Mouse (Mus musculus) lung, embryonic 14.5 days (tissue): ENCODE measurements around the gene Cacna1c. TPM values are rescaled to one million over a fixed set of nuclear protein-coding genes. Genes with fewer than 3 reads are reported as not detected.

Source experiments
- ATAC-seq: fragments of 200-750 bp; cut with Nextera tagmentation; 2 replicates; pipeline ENCODE4 v1.8.0; 2017; ENCODE audit warnings: mild to moderate bottlenecking, moderate TSS enrichment, moderate library complexity; ENCODE audit not compliant: insufficient read depth
- DNase-seq: peaks from one replicate; pipeline ENCODE4 v3.0.0-alpha.2; 2015
- H3K27ac ChIP-seq: fragments of 300-500 bp; sonication (generic); 2 replicates; pipeline ENCODE4 v1.5.1; 2014; ENCODE audit warnings: low read depth, mild to moderate bottlenecking, moderate library complexity
- H3K27me3 ChIP-seq: fragments of 300-500 bp; sonication (generic); 2 replicates; pipeline ENCODE4 v1.6.1; 2014; ENCODE audit warnings: low read length, control low read depth; ENCODE audit not compliant: insufficient read depth
- H3K36me3 ChIP-seq: fragments of 300-500 bp; sonication (generic); 2 replicates; pipeline ENCODE4 v1.6.1; 2014; ENCODE audit warnings: control low read depth; ENCODE audit not compliant: insufficient read depth
- H3K4me1 ChIP-seq: fragments of 300-500 bp; sonication (generic); 2 replicates; pipeline ENCODE4 v1.6.1; 2014; ENCODE audit warnings: antibody characterized with exemption, control low read depth; ENCODE audit not compliant: insufficient read depth
- H3K4me2 ChIP-seq: fragments of 300-500 bp; sonication (generic); 2 replicates; pipeline ENCODE4 v1.6.1; 2014; ENCODE audit warnings: mild to moderate bottlenecking
- H3K4me3 ChIP-seq: fragments of 300-500 bp; sonication (generic); 2 replicates; pipeline ENCODE4 v1.5.1; 2014; ENCODE audit warnings: low read depth, low read length
- H3K9ac ChIP-seq: fragments of 300-500 bp; sonication (generic); 2 replicates; pipeline ENCODE4 v1.6.1; 2014
- H3K9me3 ChIP-seq: fragments of 300-500 bp; sonication (generic); 2 replicates; pipeline ENCODE4 v1.6.1; 2016; ENCODE audit warnings: low read depth, low read length, control low read depth
- CTCF ChIP-seq: IDR thresholded peaks from 2 replicates; pipeline ENCODE4 v1.5.1; 2016; ENCODE audit warnings: antibody characterized with exemption, low read depth
- WGBS: fragments of 180-500 bp; shearing (Covaris S2); extraction: QIAGEN DNeasy Blood & Tissue Kit; methylation state at CpG from one replicate; pipeline ENCODE4 v1.1.7; 2014; 5-methylcytosine and 5-hydroxymethylcytosine counted together
- polyA plus RNA-seq: library from polyadenylated mRNA; unstranded; fragments of >200 nt; fragmentation: Nextera tagmentation; extraction: Ambion mirVana; gene quantifications from 2 replicates; pipeline ENCODE4 v1.2.1, GENCODE M21; 2014

Gene Cacna1c
- polyA plus RNA-seq, 1 experiment from 2014 or later: 10.6 TPM

DNA sequence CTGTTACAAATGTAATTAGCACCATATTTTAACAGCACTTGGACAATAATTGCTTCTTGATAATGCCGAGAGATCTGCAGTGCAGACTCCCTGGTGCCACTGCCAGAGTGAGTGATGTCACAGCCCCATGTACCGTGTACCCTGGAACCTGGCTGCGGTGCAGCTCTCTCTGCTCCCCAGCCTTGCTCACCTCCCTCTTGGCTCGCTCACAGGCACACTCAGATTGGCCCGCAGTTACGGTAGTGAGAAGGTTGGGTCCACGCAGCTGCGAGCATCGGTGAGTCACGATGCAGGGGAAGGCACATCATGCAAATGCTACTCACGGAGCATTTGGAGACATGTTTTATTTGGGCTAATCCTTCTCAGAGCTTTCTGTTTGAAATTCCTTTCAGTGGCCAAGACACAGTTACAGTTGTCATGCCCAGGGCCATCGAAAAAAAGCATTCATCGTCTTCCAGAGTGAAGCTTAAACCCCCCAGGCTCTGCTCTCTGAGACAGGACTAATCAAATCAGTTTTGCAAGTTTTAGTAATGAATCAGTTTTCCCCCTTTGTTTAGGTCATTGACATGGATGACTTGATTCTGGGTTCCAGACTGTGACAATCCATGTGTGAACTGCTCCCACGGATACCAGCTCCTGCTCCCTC, 484.4 kb downstream of the Cacna1c start:
- Histone ChIP-seq H3K27me3 (no peaks in the 10 kb centered on the region), H3K4me2 (no peak overlapping the region), H3K9me3 (no peaks in the 10 kb centered on the region), H3K9ac (no peak overlapping the region), H3K4me3 (no peak overlapping the region), H3K36me3 (peaks cover 7% of the 10 kb centered on the region; the same call in 1 of the 2 replicates), H3K27ac (no peak overlapping the region), H3K4me1 (no peaks in the 10 kb centered on the region)
- 82% methylated on average over 14 of the region's 14 CpGs for WGBS
- no peak for DNase-seq
- no peak for ATAC-seq
- TF ChIP-seq CTCF: no peak

DNA sequence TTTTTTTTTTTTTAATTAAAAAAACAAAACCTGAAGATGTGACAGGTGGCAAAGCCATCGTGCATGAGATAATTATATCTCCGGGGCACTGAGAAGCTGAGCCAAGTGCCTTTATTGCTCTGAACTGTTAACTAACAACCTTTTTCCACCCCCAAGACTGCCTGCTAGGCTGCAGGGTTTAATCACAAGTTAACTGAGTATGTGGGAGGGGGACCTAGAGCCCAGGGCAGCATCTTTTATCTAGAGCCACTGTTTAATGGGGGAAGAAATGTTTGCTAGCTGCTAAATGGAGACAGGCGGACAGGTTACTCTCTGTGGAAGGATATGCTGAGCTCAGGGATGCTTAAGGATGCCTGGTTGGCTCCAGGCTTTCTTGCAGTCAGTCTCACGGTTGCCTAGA, 489.2 kb downstream of the Cacna1c start:
- Histone ChIP-seq H3K9me3 (no peaks in the 10 kb centered on the region), H3K4me2 (no peak overlapping the region), H3K27ac (no peak overlapping the region), H3K36me3 (no peaks in the 10 kb centered on the region), H3K4me1 (no peaks in the 10 kb centered on the region), H3K27me3 (no peaks in the 10 kb centered on the region), H3K4me3 (no peak overlapping the region), H3K9ac (no peak overlapping the region)
- ATAC-seq (no peak), DNase-seq (no peak)
- 78% methylated on average over 4 of the region's 4 CpGs for WGBS
- no peak for TF ChIP-seq CTCF

DNA sequence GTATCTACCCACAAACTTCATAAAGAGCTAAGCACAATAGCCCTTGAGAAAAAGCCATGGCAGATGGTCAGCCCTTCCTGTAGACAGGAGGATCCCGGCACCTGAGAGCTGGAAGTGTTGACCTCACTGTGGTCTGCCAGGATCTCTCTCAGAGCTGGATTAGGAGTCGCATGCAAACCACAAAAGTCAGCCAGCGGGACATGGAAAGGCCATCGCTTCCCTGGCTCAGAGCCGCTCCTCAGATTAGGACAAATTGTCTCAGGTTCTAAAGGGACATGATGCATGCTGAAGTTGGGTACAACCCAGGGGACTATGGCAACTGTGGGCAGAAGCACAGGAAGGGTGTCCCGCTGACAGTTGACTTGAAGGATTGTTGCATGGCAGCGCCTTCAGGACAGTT, 490.4 kb downstream of the Cacna1c start:
- Histone ChIP-seq H3K9me3 (no peaks in the 10 kb centered on the region), H3K27ac (no peak overlapping the region), H3K4me2 (no peak overlapping the region), H3K27me3 (no peaks in the 10 kb centered on the region), H3K9ac (no peak overlapping the region), H3K4me1 (no peaks in the 10 kb centered on the region), H3K4me3 (no peak overlapping the region), H3K36me3 (0 out of 2 replicates have a peak, but pooled peaks cover 4% of the 10 kb centered on the region)
- DNase-seq: no peak
- ATAC-seq: no peak
- no peak for TF ChIP-seq CTCF
- WGBS: 84% methylated on average over 7 of the region's 7 CpGs

DNA sequence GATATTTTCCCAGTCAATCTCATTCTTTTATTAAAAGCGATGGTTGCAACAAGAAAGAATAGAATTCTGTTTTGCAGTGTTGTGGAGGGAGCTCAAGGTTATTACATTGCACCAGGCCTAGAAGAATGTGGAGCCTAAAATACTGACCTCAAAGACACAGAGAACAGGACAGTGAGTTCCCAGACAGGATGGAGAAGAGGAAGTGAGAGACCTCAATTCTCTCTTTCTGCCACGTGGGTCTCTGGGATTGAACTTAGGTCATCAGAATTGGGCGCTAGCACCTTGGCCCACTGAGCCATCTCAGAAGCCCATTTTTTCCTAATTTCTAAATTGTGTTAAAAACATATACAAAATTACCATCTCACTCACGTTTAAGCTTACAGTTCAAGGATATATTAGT, 501.6 kb downstream of the Cacna1c start:
- Histone ChIP-seq H3K9ac (no peak overlapping the region), H3K4me2 (no peak overlapping the region), H3K4me3 (no peak overlapping the region), H3K27me3 (no peaks in the 10 kb centered on the region), H3K36me3 (0 out of 2 replicates have a peak, but pooled peaks cover 3% of the 10 kb centered on the region), H3K4me1 (no peaks in the 10 kb centered on the region), H3K27ac (no peak overlapping the region), H3K9me3 (no peaks in the 10 kb centered on the region)
- ATAC-seq: no peak
- TF ChIP-seq CTCF: no peak
- WGBS: 79% methylated on average over 4 of the region's 4 CpGs
- no peak for DNase-seq

DNA sequence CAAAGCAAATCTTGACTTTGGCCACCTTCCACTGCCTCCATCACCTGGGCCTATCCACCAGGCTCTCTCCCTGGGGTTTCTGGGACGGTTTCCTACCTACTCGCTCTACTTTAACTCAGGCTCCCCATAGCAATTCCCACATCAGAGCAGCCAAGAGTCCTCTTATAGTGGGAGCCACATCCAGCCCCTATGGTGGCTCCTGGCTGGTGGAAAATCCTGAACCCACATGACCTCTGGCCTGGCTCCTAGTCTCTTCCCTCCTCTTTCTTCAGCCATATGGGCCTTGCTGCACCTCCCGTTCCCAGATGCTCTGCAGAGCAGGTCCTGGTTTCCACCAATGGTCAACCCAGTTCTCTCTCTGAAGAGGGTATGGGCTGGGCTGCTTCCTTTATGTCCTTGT, 506.8 kb downstream of the Cacna1c start:
- no peak overlapping the region for H3K4me2 ChIP-seq
- DNase-seq (no peak), ATAC-seq (no peak)
- H3K27me3 ChIP-seq: no peaks in the 10 kb centered on the region
- H3K9me3 ChIP-seq: no peaks in the 10 kb centered on the region
- no peaks in the 10 kb centered on the region for H3K4me1 ChIP-seq
- peaks cover 3% of the 10 kb centered on the region; the same call in 1 of the 2 replicates for H3K36me3 ChIP-seq
- H3K4me3 ChIP-seq: no peak overlapping the region
- WGBS: 95% methylated on average over 3 of the region's 3 CpGs
- no peak for TF ChIP-seq CTCF
- no peak overlapping the region for H3K27ac ChIP-seq
- H3K9ac ChIP-seq: no peak overlapping the region

DNA sequence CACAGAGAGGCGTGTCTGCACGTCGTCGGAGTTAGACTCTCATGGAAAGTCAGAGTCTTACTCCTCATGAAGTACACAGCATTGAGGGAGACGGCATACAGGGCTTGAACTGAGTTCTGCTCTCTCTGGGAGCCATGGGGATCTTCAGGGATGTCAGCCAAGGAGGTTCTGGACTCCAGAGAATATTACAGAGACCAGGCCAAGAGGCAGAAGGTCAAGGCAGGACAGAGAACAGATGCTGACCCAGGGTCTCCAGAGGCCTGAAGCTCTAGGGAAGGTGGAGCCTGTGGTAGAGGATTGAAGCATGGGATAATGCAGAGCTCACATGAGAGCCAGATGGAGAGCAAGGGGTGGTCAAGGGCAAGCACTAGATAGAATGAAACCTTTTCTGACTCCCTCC, 507.4 kb downstream of the Cacna1c start:
- no peak for TF ChIP-seq CTCF
- H3K27me3 ChIP-seq: no peaks in the 10 kb centered on the region
- no peak for ATAC-seq
- DNase-seq: no peak
- H3K4me2 ChIP-seq: no peak overlapping the region
- 83% methylated on average over 5 of the region's 5 CpGs for WGBS
- H3K27ac ChIP-seq: no peak overlapping the region
- no peak overlapping the region for H3K9ac ChIP-seq
- no peaks in the 10 kb centered on the region for H3K9me3 ChIP-seq
- H3K4me1 ChIP-seq: no peaks in the 10 kb centered on the region
- no peak overlapping the region for H3K4me3 ChIP-seq
- H3K36me3 ChIP-seq: peaks cover 7% of the 10 kb centered on the region

DNA sequence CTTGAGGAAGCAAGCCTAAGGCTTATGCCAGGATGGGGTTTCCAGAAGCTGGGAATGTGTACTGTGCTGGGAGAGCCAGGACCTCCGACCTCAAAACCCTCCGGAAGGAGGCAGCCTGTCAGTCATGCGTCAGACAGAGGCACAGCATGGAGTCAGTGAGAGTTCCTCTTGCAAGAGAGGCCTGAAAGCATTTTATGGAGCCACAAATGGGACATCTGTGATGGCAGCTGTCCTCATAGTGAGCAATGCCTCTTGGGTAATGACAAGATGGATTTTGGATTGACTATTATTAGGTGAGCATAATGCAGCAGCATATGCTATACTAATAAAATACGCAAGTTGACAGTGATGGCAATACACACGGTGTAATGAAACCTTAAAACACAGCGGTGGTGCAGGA, 515.4 kb downstream of the Cacna1c start:
- Histone ChIP-seq H3K4me1 (no peaks in the 10 kb centered on the region), H3K9ac (no peak overlapping the region), H3K27ac (no peak overlapping the region), H3K4me3 (no peak overlapping the region), H3K27me3 (no peaks in the 10 kb centered on the region), H3K4me2 (no peak overlapping the region), H3K36me3 (peaks cover 12% of the 10 kb centered on the region; the same call in 1 of the 2 replicates), H3K9me3 (no peaks in the 10 kb centered on the region)
- DNase-seq (no peak), ATAC-seq (no peak)
- no peak for TF ChIP-seq CTCF
- 60% methylated on average over 6 of the region's 6 CpGs for WGBS
